Comparison of ENCODE assay signal across 10 mouse cellular contexts in genomic region chr11:76530966-76531678, GRCm38 (mm10).
DNase-seq lines count a peak whose midpoint lies in the region; ATAC-seq and TF ChIP-seq lines count a peak whose summit lies in the region.
"Had no signal": no experiment of that assay in that cellular context is flagged by ENCODE, and none has a peak within 500 bp of the region (broad histone marks: within the 10 kb centered on the region; RNA-seq: fewer than 3 reads in every experiment).

No protein-coding gene starts in this region.

- no peaks in the 10 kb centered on the region for H3K36me3 ChIP-seq in forebrain, postnatal 0 days (ENCODE audit: insufficient read depth)
- H3K36me3 ChIP-seq in limb, embryonic 13.5 days = peaks cover 6% of the 10 kb centered on the region; the same call in 1 of the 2 replicates
- no peaks in the 10 kb centered on the region for H3K36me3 ChIP-seq in stomach, embryonic 16.5 days (ENCODE audit: control insufficient read depth, insufficient read depth, low read length)

- TF ChIP-seq CTCF in forebrain, postnatal 0 days (IDR thresholded peaks at IDR 0.05; ENCODE audit: low read depth) = no peak

- WGBS in forebrain, postnatal 0 days = 13% methylated on average over 7 of the region's 7 CpGs
- WGBS in limb, embryonic 13.5 days = 38% methylated on average over 7 of the region's 7 CpGs
- WGBS in stomach, embryonic 16.5 days = 50% methylated on average over 7 of the region's 7 CpGs

- no peaks in the 10 kb centered on the region for H3K27me3 ChIP-seq in forebrain, postnatal 0 days (ENCODE audit: insufficient read depth, low read length)
- peaks cover 8% of the 10 kb centered on the region for H3K27me3 ChIP-seq in limb, embryonic 13.5 days
- H3K27me3 ChIP-seq in stomach, embryonic 16.5 days (ENCODE audit: control insufficient read depth, insufficient read depth, low read length) = no peaks in the 10 kb centered on the region

- ATAC-seq in forebrain, postnatal 0 days = peak; percentile 99
- ATAC-seq in limb, embryonic 13.5 days (ENCODE audit: low FRiP score, low read depth) = 0 out of 2 replicates have a peak, but pooled peaks have one; percentile 57
- peak; percentile 51; the same call in 1 of the 2 replicates for ATAC-seq in stomach, embryonic 16.5 days (ENCODE audit: insufficient read depth, low FRiP score)
- ATAC-seq in megakaryocyte progenitor cell, adult 5-6 weeks (replicated peaks; ENCODE audit: poor library complexity) = no peak

- intact Hi-C loops in gastrocnemius, postnatal 14 days (cut with DNase I; ENCODE audit: low total_unique reads) = no loop called here

- DNase-seq in thymus, postnatal 0 days (ENCODE audit: low spot score) = peak; percentile 39
- DNase-seq in thymus, postnatal 36 days = no peak
- peak; percentile 82 for DNase-seq in forebrain, postnatal 0 days
- no peak for DNase-seq in heart, adult 8-10 months (ENCODE audit: low spot score)
- DNase-seq in gastrocnemius, postnatal 14 days = no peak
- DNase-seq: kidney, postnatal 4 days had no signal

- H3K9ac ChIP-seq in forebrain, postnatal 0 days = peak overlapping the region; percentile 28; the same call in 1 of the 2 replicates
- no peak overlapping the region for H3K9ac ChIP-seq in limb, embryonic 13.5 days
- no peak overlapping the region for H3K9ac ChIP-seq in stomach, embryonic 16.5 days (ENCODE audit: low read length)

- H3K4me2 ChIP-seq in forebrain, postnatal 0 days (ENCODE audit: low read depth) = peak overlapping the region; percentile 15; the same call in 1 of the 2 replicates
- H3K4me2 ChIP-seq in limb, embryonic 13.5 days (replicated peaks) = no peak overlapping the region
- H3K4me2 ChIP-seq in stomach, embryonic 16.5 days (ENCODE audit: low read depth, low read length) = no peak overlapping the region

- H3K27ac ChIP-seq in forebrain, postnatal 0 days (ENCODE audit: low read depth, low read length) = peak overlapping the region; percentile 75
- H3K27ac ChIP-seq in limb, embryonic 13.5 days = no peak overlapping the region
- no peak overlapping the region for H3K27ac ChIP-seq in stomach, embryonic 16.5 days (ENCODE audit: low read length)

- H3K9me3 ChIP-seq in forebrain, postnatal 0 days (ENCODE audit: low read length) = no peaks in the 10 kb centered on the region
- H3K9me3 ChIP-seq in limb, embryonic 13.5 days = no peaks in the 10 kb centered on the region; the same call in 1 of the 2 replicates
- no peaks in the 10 kb centered on the region for H3K9me3 ChIP-seq in stomach, embryonic 16.5 days (replicated peaks; ENCODE audit: control insufficient read depth, low read length)

- H3K4me1 ChIP-seq in forebrain, postnatal 0 days (ENCODE audit: insufficient read depth) = peaks cover 29% of the 10 kb centered on the region
- H3K4me1 ChIP-seq in limb, embryonic 13.5 days = peaks cover 26% of the 10 kb centered on the region
- no peaks in the 10 kb centered on the region for H3K4me1 ChIP-seq in stomach, embryonic 16.5 days (ENCODE audit: control insufficient read depth, insufficient read depth, low read length)

- no peak overlapping the region for H3K4me3 ChIP-seq in forebrain, postnatal 0 days (ENCODE audit: low read depth, low read length)
- no peak overlapping the region for H3K4me3 ChIP-seq in limb, embryonic 13.5 days
- H3K4me3 ChIP-seq in stomach, embryonic 16.5 days (replicated peaks; ENCODE audit: low read length) = no peak overlapping the region
- H3K4me3 ChIP-seq: megakaryocyte, embryonic 14.5 days had no signal

Comparison
In these comparisons a context has a peak if more than half of its experiments do, and no peak if none do; other contexts are left out.
1. DNase-seq: peak in thymus, postnatal 0 days (single experiment) and forebrain, postnatal 0 days (single experiment); none in thymus, postnatal 36 days (0 of 2), heart, adult 8-10 months (single experiment) and gastrocnemius, postnatal 14 days (single experiment).